Mouse (Mus musculus) olfactory bulb, adult 2 months (tissue): Measurements from ENCODE around the gene Cldn9. TPM values are rescaled to one million over a fixed set of nuclear protein-coding genes. Genes with fewer than 3 reads are reported as not detected.

Experiments used
- H3K27ac ChIP-seq: fragments of 200-500 bp; 2 replicates; pipeline ENCODE4 v1.5.1; 2012; ENCODE audit warnings: low read depth, low read length; ENCODE audit not compliant: insufficient read depth
- H3K4me1 ChIP-seq: fragments of 200-500 bp; 2 replicates; pipeline ENCODE4 v1.6.1; 2012; ENCODE audit warnings: low read length; ENCODE audit not compliant: control insufficient read depth, insufficient read depth
- H3K4me3 ChIP-seq: fragments of 200-500 bp; 2 replicates; pipeline ENCODE4 v1.5.1; 2012; ENCODE audit warnings: mild to moderate bottlenecking, low read depth, low read length, moderate library complexity; ENCODE audit not compliant: insufficient read depth
- CTCF ChIP-seq: fragments of 200-500 bp; IDR thresholded peaks from 2 replicates; pipeline ENCODE4 v1.5.1; 2012; ENCODE audit warnings: low read depth, mild to moderate bottlenecking, low read length, moderate library complexity; ENCODE audit not compliant: insufficient read depth
- POLR2A ChIP-seq: fragments of 200-500 bp; IDR thresholded peaks from 2 replicates; pipeline ENCODE4 v1.6.1; 2012; ENCODE audit warnings: mild to moderate bottlenecking, low read depth, low read length, moderate library complexity; ENCODE audit not compliant: insufficient read depth
- WGBS: fragments of 180-500 bp; shearing (Covaris S2); methylation state at CpG from one replicate; pipeline ENCODE4 v1.1.7; 2018; 5-methylcytosine and 5-hydroxymethylcytosine counted together
- polyA plus RNA-seq: library from polyadenylated mRNA; stranded (reverse); fragments of >200 nt; gene quantifications from 2 replicates; pipeline ENCODE4 v1.2.4, GENCODE M21; 2012; ENCODE audit warnings: low replicate concordance; ENCODE audit not compliant: missing spikeins, insufficient read depth, insufficient read length

The Cldn9 gene
- polyA plus RNA-seq, 1 experiment = not detected

DNA sequence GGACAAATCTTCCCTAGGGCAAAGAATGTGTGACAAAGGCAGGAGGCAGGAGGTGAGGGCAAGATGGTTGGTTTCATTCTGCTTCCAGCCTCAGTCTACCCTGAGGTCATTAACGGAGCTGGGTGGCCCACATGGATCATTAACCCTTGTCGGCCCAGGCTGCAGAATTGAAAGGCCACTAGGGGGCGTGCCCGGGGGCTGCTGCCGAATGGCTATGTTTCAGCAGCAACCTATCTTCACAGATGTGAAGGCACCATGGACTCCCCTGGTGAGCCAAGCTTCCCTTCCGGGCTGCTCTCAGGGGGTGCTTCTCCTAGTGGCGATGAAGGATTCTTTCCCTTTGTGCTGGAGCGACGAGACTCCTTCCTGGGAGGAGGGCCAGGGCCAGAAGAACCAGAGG is 22.3 kb downstream of the Cldn9 start:
- Histone ChIP-seq H3K4me3 (no peak overlapping the region), H3K27ac (no peak overlapping the region), H3K4me1 (peaks cover 3% of the 10 kb centered on the region; the same call in 1 of the 2 replicates)
- TF ChIP-seq POLR2A = no peak
- TF ChIP-seq CTCF = no peak
- 1% methylated on average over 9 of the region's 9 CpGs for WGBS

DNA sequence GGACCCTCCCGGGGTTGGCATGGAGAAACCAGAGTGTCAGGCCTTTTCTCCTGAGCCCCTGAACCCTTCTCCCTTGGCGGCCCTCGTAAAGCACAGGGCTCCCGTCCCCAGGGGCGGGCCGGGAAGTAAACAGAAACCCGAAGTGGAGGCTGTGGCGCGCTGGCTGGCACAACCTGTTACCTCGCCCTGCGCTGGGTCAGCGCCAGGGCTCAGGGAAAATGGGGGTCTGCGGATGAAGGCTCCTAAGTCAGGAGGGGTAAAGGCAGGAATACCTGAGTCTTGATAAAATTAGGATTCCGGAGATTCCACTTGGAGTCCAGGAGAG is 23.0 kb downstream of the Cldn9 start:
- WGBS = 4% methylated on average over 14 of the region's 14 CpGs
- no peak for TF ChIP-seq POLR2A
- no peak for TF ChIP-seq CTCF
- no peak overlapping the region for H3K4me3 ChIP-seq
- peaks cover 3% of the 10 kb centered on the region; the same call in 1 of the 2 replicates for H3K4me1 ChIP-seq
- no peak overlapping the region for H3K27ac ChIP-seq

DNA sequence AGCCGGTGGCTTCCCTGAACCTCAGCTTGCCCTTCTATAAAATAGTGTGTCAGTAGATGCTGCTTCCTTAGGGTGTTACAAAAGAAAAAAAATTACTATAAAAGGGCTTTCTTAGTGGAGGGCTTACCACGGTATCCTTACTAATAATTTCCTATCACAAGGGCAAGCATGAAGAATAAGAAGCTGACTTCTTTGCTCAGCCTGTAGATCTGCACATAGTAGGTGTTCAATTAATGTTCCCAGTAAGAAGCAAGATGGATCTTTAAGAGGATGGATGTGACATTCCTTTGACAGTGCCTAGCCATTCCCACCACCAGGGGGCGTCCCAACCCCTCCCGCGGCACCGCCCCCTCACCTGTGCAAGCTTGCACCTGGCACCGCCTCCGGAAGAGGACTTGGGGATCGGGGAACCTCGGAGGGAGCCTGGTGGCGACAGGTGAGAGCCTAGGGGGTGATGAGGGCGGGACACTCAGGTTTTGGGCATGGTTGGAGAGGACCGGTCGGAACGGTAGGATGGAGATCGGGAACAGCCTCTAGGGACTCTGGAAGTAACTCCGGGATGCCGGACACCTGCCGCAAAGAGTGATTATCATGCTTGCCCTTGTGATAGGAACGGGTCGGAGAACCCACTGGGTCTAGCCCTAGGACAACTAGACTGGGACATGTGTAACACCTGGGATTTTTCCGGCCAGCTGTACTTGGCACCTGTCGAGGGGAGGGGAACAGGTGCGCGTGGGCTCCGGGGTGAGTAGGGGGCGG is 23.5 kb downstream of the Cldn9 start, which contains the start of gene Bicdl2:
Gene Bicdl2, plus strand, starts transcription at position 390 of the 759 bp plus-strand sequence.
- no peak within 1 kb of the TSS for H3K27ac ChIP-seq
- peaks cover 3% of the 10 kb centered on the region; the same call in 1 of the 2 replicates for H3K4me1 ChIP-seq
- no peak within 1 kb of the TSS for H3K4me3 ChIP-seq
- WGBS = 6% methylated on average over 27 of the region's 27 CpGs
- TF ChIP-seq POLR2A (no peak), CTCF (peak; percentile 50; the same call in 1 of the 2 replicates)

DNA sequence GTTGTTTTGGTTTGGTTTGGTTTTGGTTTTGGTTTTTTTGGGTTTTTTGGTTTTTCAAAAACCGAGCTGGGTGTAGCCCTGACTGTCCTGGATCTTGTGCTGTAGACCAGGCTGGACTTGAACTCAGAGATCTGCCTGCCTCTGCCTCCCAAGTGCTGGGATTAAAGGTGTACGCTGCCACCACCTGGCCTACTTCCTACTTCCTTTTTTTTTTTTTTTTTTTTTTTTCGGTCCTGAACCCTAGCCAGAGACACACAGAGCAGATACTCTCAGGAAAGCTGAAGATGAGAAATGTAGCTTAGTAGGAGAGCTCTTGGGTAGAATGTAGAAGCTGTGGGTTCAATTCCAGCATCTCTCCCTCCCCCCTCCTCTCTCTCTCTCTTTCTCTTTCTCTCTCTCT is 25.4 kb downstream of the Cldn9 start:
- no peak for TF ChIP-seq POLR2A
- peaks cover 3% of the 10 kb centered on the region; the same call in 1 of the 2 replicates for H3K4me1 ChIP-seq
- H3K27ac ChIP-seq = no peak overlapping the region
- WGBS = 75% methylated on average over 3 of the region's 3 CpGs
- no peak overlapping the region for H3K4me3 ChIP-seq

DNA sequence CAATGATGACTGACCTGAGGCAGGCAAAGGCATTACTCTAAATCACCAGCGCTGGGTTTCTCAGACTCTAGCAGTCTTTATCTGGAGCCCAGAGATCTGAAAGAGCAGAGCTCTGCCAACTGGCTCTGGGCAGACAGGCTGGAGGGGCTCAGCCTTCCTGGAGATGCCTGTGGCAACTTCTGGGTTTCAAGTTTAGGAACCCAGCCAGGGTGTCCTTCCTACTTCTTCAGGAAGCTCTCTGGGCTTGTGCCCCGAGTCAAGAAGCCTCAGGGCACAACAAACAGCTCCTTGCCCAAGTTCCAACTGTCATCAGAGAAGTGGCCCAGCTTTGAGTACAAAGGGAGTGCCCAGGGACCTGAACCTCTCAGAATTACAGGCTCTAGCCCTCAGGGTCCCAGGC is 29.4 kb downstream of the Cldn9 start:
- 51% methylated on average over 2 of the region's 2 CpGs for WGBS
- Histone ChIP-seq H3K4me1 (no peaks in the 10 kb centered on the region), H3K4me3 (no peak overlapping the region), H3K27ac (no peak overlapping the region)
- TF ChIP-seq CTCF = no peak
- no peak for TF ChIP-seq POLR2A

DNA sequence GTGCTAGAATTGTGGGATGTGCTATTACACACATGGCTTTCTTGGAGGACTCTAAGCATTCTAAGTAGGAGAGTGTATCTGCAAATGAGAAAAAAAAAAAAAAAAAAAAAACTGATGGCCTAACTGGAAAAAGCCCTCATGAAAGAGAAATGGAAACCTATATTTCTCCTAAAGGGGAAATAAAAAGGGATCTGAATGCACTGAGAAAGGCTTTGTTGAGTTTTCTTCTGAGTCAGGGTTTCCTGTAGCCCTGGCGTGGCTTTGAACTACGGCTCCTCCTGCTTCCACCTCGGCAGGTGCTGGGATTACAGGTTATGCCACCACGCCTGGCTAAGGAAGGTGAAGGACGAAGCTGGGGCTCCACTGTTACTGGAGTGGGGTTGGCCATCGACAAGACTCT is 29.8 kb downstream of the Cldn9 start:
- H3K4me3 ChIP-seq = no peak overlapping the region
- no peak overlapping the region for H3K27ac ChIP-seq
- no peaks in the 10 kb centered on the region for H3K4me1 ChIP-seq
- no peak for TF ChIP-seq POLR2A
- no peak for TF ChIP-seq CTCF
- 68% methylated on average over 6 of the region's 6 CpGs for WGBS

DNA sequence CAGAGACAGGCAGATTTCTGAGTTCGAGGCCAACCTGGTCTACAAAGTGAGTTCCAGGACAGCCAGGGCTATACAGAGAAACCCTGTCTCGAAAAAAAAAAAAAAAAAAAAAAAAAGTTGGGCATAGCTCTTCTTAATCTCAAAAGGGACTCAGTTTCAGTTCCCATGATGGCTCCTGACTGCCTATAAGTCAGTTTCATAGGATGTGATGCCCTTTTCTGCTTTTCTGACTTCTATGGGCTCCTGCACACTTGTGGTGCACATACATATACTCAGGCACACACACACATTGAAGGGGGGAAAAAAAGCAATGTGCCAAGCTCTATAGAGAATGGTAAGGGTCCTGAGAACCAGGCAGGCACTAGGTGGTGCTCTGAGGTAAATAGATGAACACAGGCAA is 30.5 kb downstream of the Cldn9 start:
- no peaks in the 10 kb centered on the region for H3K4me1 ChIP-seq
- 87% methylated on average over 2 of the region's 2 CpGs for WGBS
- no peak overlapping the region for H3K27ac ChIP-seq
- H3K4me3 ChIP-seq = no peak overlapping the region
- no peak for TF ChIP-seq CTCF
- TF ChIP-seq POLR2A = no peak

DNA sequence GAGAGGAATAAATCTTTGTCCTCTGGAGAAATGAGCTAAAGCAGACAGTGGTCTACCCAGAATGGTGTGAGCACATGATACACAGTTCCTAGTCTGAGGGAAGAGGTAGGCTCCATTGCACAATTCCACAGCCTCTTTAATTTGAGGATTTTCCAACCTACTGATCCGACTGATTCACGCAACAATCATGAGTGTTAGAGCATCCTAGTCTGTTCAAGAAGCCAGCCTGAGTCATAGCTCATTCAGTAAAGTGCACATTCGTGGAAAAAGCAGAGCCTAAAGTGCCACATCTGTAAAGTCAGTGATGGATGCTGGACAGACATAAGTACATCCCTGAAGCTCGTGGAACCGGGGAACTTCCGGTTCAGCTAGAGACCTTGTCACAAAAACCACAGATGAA is 32.5 kb downstream of the Cldn9 start:
- no peak overlapping the region for H3K27ac ChIP-seq
- 60% methylated on average over 6 of the region's 6 CpGs for WGBS
- no peak for TF ChIP-seq POLR2A
- TF ChIP-seq CTCF = no peak
- H3K4me1 ChIP-seq = no peaks in the 10 kb centered on the region
- H3K4me3 ChIP-seq = no peak overlapping the region

DNA sequence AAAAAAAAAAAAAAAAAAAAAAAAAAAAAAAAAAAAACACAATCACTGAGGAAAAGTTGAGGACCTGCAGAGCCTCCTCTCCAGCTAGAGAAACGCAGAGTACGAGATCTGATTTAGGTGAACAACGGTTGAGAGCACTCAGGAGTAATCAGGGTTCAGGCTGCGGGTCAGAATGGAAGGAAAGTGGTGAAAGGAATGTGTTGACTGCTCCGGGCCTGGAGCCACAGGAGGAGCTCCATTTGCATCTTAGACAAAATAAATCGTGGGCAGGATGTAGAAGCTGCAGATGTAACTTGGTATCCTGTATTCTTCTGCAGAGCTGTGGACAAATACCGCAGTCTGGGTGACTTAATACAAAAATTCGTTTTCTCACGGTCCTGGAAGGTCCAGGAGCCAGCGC is 37.9 kb downstream of the Cldn9 start:
- peaks cover 10% of the 10 kb centered on the region; the same call in 1 of the 2 replicates for H3K4me1 ChIP-seq
- no peak for TF ChIP-seq POLR2A
- TF ChIP-seq CTCF = no peak
- no peak overlapping the region for H3K27ac ChIP-seq
- no peak overlapping the region for H3K4me3 ChIP-seq
- WGBS = 57% methylated on average over 10 of the region's 10 CpGs
